ENCODE assay signal across 11 mouse cellular contexts in the genomic region with DNA sequence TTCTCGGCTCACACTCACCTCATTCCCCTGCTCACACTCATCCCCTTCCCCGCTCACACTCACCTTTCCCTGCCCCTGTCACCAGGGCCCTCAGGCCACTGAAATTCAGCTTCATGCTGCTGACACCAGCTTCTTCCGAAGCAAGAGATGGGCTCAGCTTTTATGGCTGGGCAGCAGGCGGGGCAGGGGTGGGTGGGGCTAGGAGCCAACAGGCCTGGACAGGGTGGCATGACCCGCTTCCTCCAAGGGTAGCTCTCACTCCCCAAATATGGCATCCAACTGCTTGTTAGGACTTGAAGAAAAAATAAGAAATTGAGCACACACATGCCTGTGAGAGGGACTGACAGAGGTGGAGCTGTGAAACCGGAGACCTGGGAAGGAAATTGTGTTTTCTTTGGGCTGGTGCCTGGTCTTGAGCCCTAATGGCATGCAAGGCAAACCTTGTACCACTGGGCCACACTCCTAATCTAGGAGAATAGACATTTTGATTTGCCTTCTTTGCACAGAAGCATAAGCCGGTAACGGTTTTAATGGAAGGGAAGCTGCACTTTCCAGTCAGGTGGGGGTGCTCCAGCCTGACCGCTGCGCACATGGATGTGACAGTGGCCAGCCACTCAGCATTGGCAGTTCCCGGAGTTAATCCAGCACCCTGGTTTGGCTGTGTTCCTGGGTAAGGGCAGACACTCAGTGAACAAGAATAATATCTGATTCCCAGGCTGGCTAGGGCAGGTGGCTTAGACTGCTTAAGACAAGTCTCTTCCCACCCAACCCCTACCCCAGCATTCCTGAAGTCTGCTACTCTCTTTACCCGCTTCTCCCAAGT. TPM values are rescaled to one million over a fixed set of nuclear protein-coding genes. Genes with fewer than 3 reads are reported as not detected.
DNase-seq lines count a peak whose midpoint lies in the region; ATAC-seq lines count a peak whose summit lies in the region.
"Had no signal": no experiment of that assay in that cellular context is flagged by ENCODE, and none has a peak within 500 bp of the region (broad histone marks: within the 10 kb centered on the region; RNA-seq: fewer than 3 reads in every experiment).

A gene (minus strand): TSS at position 257 of the 823 bp plus-strand sequence.

- peak; percentile 50 for DNase-seq in kidney, adult 9 months
- DNase-seq in kidney, adult 8-10 months: no peak
- DNase-seq in heart, postnatal 36 days: peak; percentile 37 to 47
- no peak for DNase-seq in testis, postnatal 10 days (ENCODE audit: low spot score)
- no peak for DNase-seq in cerebellum, adult 8-10 months
- DNase-seq: right cerebral cortex, postnatal 14 days had no signal

- peak within 1 kb of the TSS; percentile 34 for H3K4me3 ChIP-seq in brown adipose tissue, adult 24 weeks (ENCODE audit: insufficient read depth, low read depth, low read length)
- peak within 1 kb of the TSS; percentile 20 for H3K4me3 ChIP-seq in macrophage (ENCODE audit: inconsistent target)
- no peak within 1 kb of the TSS for H3K4me3 ChIP-seq in hindbrain, embryonic 16.5 days (ENCODE audit: low read length)

- no peak within 1 kb of the TSS for H3K9ac ChIP-seq in hindbrain, embryonic 16.5 days (ENCODE audit: low read depth, low read length)

- no peak for ATAC-seq in hindbrain, embryonic 16.5 days
- ATAC-seq: intestine, embryonic 16.5 days had no signal

- peaks cover 16% of the 10 kb centered on the region for H3K4me1 ChIP-seq in brown adipose tissue, adult 24 weeks (ENCODE audit: control insufficient read depth, insufficient read depth, insufficient read length, low read length)
- peaks cover under 1% of the 10 kb centered on the region; the same call in 1 of the 2 replicates for H3K4me1 ChIP-seq in hindbrain, embryonic 16.5 days (ENCODE audit: control insufficient read depth, insufficient read depth, low read depth, low read length)

- H3K27me3 ChIP-seq in hindbrain, embryonic 16.5 days (replicated peaks; ENCODE audit: control insufficient read depth, insufficient read depth, low read length): peaks cover 2% of the 10 kb centered on the region; the same call in 1 of the 2 replicates

- no peaks in the 10 kb centered on the region for H3K79me2 ChIP-seq in macrophage (ENCODE audit: inconsistent target)

- peak within 1 kb of the TSS; percentile 44 for H3K27ac ChIP-seq in brown adipose tissue, adult 24 weeks (replicated peaks; ENCODE audit: low read depth, low read length)
- H3K27ac ChIP-seq in macrophage: peak within 1 kb of the TSS; percentile 77
- H3K27ac ChIP-seq in hindbrain, embryonic 16.5 days (ENCODE audit: low read depth, low read length): no peak within 1 kb of the TSS

- H3K36me3 ChIP-seq in macrophage (ENCODE audit: inconsistent target): no peaks in the 10 kb centered on the region
- no peaks in the 10 kb centered on the region for H3K36me3 ChIP-seq in hindbrain, embryonic 16.5 days (ENCODE audit: control insufficient read depth, insufficient read depth, low read length)

- intact Hi-C loops in heart, postnatal 36 days (cut with DNase I): no loop called here

- no peak within 1 kb of the TSS for H3K4me2 ChIP-seq in hindbrain, embryonic 16.5 days (ENCODE audit: low read length)

- H3K9me3 ChIP-seq in hindbrain, embryonic 16.5 days (ENCODE audit: control insufficient read depth, low read length): no peaks in the 10 kb centered on the region

- WGBS in macrophage (ENCODE audit: missing documents): 90% methylated on average over 12 of the region's 12 CpGs
- 81% methylated on average over 12 of the region's 12 CpGs for WGBS in hindbrain, embryonic 16.5 days

RNA-seq across cellular contexts. Expression of the gene that starts here (rescaled TPM):
- 20.9 and 26.0 TPM in 2 replicates for polyA plus RNA-seq in brown adipose tissue, adult 24 weeks (2012; ENCODE audit: insufficient read depth, insufficient read length, missing spikeins)
- total RNA-seq in heart, postnatal 36 days (2021): 10 to 100 TPM; 14.4 to 19.7 TPM
- 10 to 100 TPM in 5 of 26 experiments, 1 to 10 TPM in 19, not detected in 2; 1.0 to 16.7 (median 4.0) TPM for total RNA-seq in macrophage (2018; cell fraction: chromatin; rRNA removed)
- total RNA-seq in macrophage (2018; cell fraction: cytosol; rRNA removed): 10 to 100 TPM in 19 of 26 experiments, 1 to 10 TPM in 7; 5.6 to 78.3 (median 25.1) TPM
- 10 to 100 TPM in 12 of 26 experiments, 1 to 10 TPM in 14; 1.7 to 44.5 (median 8.1) TPM for total RNA-seq in macrophage (2018; cell fraction: nucleus; rRNA removed)
- polyA plus RNA-seq in macrophage (2018): 26.0 to 63.7 TPM (median 28.8 TPM) in 3 replicates
- polyA plus RNA-seq in hindbrain, embryonic 16.5 days (2015; fragmentation: Nextera tagmentation; extraction: Ambion mirVana): 1.3 and 2.0 TPM in 2 replicates
- total RNA-seq: MEL had no signal

Comparison
In these comparisons a context has a peak if more than half of its experiments do, and no peak if none do; other contexts are left out.
1. DNase-seq: peak in kidney, adult 9 months (single experiment) and heart, postnatal 36 days (2 of 2); none in kidney, adult 8-10 months (0 of 2), testis, postnatal 10 days (single experiment) and cerebellum, adult 8-10 months (single experiment).